Mouse (Mus musculus) naive thymus-derived CD4-positive, alpha-beta T cell, adult 5 months (primary cell): ENCODE data around the gene Gsdmc4. TPM values are rescaled to one million over a fixed set of nuclear protein-coding genes. Genes with fewer than 3 reads are reported as not detected.

Experiments used
- polyA plus RNA-seq: library from polyadenylated mRNA; unstranded; fragments of 100-300 nt; shearing (Covaris generic); gene quantifications from one replicate; pipeline ENCODE4 v1.2.1, GENCODE M21; 2017

Gsdmc4 gene
- 0.27 TPM for polyA plus RNA-seq

GRCm38 (mm10) chr15:63912197-63912596 is at the start of gene Gsdmc4:
Gene Gsdmc4, minus strand, starts transcription at chr15:63912297.

GRCm38 (mm10) chr15:63878458-63878857 is 33.6 kb downstream of the Gsdmc4 start, which contains the start of gene Gsdmc3:
Gene Gsdmc3, minus strand, starts transcription at chr15:63878558.

Other genes starting within 250 kb of the Gsdmc4 start
- gene Gsdmc2, start 67.1 kb downstream of the Gsdmc4 start, polyA plus RNA-seq: not detected
- not detected for gene Gsdmc3, start 33.7 kb downstream of the Gsdmc4 start, polyA plus RNA-seq
- 322 TPM for gene Fam49b, start 148.2 kb upstream of the Gsdmc4 start, polyA plus RNA-seq